Mouse (Mus musculus): ENCODE data around the gene Naa30.
"Not testable (repeated sequence)": the region's sequence is repeated elsewhere in the genome, so short reads cannot be mapped to it uniquely, and the experiment has no call there.

The Naa30 gene

GRCm38 (mm10) chr14:49171867-49172581, at the start of gene Naa30:
Gene Naa30, plus strand, starts transcription at chr14:49172226.
- peak; percentile 92 for DNase-seq (ENCODE audit: low read depth, low spot score)

- DNase-seq (ENCODE audit: low read depth, low spot score): no peak
Measured at GRCm38 (mm10) chr14:49127162-49127779, 44.8 kb upstream of the Naa30 start.

DNA sequence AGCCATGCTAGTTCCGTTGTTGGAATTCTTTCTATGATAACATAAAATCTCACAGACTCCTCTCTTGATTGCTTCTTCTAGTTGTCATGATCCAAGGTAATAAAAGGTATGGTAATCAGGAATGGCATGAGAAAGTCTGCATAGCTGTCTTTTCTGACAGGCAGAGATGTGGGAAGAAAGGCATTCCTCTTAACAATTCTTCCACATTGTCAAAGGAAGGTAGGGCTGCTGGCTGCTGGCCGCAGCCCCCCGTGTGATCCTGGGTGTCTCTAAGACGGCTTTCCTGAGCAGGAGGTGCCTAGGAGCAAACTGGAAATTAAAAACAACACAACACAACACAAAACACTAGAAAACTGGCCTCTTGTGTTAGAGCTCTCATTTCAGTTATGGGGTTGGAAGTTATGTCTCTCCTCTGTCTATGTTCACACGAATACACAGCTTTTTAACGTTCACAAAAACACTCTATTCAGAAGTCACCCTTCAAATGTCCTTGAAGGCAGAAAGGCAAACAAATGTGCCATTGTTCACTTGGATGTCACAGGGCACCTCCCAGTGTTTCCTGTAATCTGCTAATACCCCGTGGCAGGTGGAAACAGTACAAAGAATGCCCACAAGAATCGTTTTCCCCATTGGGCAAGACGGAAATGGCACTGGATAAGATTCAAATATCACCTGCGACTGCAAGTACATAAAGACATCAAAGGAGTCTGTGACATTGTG, 43.3 kb upstream of the Naa30 start:
- DNase-seq (ENCODE audit: low read depth, low spot score): no peak

DNA sequence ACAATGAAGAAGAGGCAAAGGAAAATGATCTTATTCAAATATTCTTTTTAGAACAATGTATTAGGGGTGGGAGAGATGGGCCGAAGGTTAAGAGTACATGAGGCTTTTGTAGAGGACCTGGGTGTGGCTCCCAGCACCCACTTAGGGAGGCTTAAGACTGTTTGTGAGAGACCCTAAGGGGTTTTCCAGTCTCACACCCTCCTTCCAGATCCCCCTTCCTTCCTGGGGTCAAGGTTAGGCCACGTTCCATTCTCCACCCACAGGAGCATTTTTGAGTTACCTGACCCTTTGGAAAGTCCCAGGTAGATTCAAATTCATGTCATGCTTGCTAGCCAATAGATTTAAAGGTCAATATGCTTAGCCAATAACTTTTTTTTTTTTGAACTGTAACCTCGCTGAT, 39.6 kb upstream of the Naa30 start:
- no peak for DNase-seq (ENCODE audit: low read depth, low spot score)

GRCm38 (mm10) chr14:49138171-49138570, 33.9 kb upstream of the Naa30 start:
- no peak for DNase-seq (ENCODE audit: low read depth, low spot score)

- no peak for DNase-seq (ENCODE audit: low read depth, low spot score)
Measured at GRCm38 (mm10) chr14:49140756-49141155, 31.3 kb upstream of the Naa30 start.

DNA sequence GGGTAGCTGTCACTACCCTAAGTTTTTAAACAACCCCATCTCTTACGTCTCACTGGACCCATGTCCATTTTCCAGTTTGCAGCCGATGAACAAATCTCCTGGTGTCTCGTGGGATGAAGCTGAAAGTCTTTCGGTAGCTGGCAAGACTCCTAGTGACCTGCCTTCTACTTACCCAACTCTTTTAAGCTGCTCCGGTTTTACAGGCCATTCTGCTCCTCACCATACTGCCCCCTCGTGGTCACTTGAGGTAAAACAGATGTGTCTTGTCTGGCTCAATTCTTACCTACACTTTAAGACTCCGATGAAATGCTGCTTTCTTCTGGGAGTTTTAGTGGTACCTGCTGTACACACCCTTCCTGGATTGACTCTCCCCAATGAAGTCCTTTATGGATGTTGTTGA, 18.2 kb upstream of the Naa30 start:
- DNase-seq (ENCODE audit: low read depth, low spot score): peak; percentile 71

DNA sequence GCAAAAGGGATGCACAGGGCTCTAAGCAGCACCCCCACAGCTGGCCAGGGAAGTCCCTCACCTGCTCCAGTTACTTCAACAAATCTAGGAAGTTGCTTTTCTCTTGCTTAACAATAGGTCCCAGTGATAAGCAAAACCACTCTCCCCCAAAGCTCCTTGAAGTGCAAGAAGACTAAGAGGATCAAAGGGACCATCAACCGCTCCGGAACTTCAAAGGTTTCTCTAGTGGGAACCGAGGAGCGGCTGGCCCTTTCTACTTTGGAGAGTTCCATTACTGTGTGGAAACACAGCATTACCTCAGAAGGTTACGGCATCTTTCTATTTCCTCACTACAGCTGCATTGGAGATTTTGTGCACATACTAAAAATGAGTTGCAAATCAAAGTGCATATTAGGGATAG, 16.5 kb upstream of the Naa30 start:
- DNase-seq (ENCODE audit: low read depth, low spot score): no peak

DNA sequence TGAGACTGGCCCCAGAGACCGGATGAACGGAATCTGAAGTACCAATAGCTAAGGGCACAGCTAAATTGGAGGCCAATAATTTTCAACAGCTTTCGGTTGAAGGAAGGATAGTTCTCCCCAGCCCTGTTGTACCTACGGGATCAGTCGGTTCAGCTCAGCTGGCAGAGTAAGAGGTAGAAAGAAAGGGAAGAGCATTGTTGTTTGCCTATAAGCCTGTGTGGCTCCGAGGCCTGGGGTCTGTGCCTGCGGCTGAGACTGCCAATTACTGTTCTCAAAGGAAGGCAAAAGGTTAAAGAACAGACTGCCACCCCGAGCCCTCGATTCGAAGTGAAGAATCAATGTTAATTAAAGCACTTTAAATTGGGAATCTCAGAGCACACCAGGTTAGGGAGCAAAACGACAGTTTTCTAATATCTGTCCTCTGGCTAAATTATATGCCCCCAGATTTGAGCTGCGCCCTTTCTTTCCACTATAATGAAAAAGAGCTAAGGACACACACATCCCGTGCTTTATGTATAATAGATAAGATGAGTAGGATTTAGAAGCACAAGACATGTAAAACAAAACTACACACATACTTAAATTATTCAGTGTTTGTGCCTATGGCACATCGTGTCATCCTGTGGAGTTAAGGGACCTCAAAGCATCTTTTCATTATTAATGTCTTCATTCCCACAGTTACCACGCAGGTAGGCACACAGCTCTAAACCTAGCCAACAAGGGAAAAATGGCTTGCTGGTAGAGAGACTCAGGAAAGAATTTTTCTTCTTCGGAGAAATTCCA, 13.7 kb upstream of the Naa30 start:
- DNase-seq (ENCODE audit: low read depth, low spot score): no peak

DNA sequence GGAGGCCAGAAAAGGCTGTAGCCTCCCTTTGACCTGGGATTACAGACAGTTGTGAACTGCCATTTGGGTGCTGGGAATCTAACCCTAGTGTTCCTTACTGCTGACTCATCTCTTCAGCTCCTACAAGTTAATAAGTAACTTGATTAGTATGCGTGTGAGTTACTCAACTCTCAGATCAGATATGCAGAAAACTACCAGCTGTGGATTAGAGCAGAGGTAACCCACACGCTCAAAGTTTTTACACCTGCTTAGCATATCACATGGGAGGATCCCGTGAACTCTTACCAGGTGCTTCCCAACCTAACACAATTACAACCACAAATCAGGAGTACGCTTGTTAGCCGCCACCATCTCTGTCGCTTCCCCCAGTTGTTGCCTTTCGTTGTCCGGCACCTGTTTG, 740 bp upstream of the Naa30 start:
- peak; percentile 28 for DNase-seq (ENCODE audit: low read depth, low spot score)

- DNase-seq (ENCODE audit: low read depth, low spot score): peak; percentile 27
Measured at GRCm38 (mm10) chr14:49172582-49172988, 559 bp downstream of the Naa30 start.

GRCm38 (mm10) chr14:49173290-49174135, 1.5 kb downstream of the Naa30 start:
- no peak for DNase-seq (ENCODE audit: low read depth, low spot score)

DNA sequence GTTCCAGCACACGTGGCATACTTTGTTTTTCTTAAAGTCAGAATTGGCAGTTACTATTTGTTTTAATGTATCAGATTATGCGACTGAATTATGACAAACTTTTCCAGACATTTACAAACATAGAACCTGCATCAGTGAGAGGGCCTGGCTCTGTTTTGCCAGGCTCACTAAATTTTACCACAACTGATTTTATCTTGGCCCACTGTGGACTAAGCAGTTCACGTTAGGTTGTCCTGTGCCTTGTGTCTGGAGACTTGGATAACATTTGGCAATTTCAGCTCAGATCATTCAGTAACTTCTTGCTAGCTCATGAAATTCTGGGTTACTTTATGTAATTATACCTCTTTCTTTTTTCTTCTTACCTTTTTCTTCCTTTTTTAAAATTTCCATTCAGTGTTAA, 7.7 kb downstream of the Naa30 start:
- DNase-seq (ENCODE audit: low read depth, low spot score): no peak

DNA sequence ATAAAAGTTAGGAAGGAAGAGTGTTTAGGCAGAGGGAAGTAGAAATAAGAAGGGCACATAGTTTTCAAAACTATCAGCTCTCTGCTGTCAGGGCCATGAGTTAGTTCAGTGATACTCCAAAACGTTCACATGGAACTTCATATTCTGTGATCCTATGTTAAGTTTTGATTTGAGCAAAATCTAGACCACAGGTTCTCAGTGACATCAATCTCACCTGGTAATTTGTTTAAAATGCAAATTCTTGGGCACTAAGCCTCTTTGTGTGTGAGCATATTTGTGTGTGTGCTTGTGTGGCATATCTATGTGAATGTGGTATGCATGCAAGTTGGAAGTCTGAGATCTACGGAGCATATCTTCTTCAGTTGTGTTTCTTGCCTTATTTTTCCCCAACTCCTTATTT, 14.2 kb downstream of the Naa30 start:
- no peak for DNase-seq (ENCODE audit: low read depth, low spot score)

DNA sequence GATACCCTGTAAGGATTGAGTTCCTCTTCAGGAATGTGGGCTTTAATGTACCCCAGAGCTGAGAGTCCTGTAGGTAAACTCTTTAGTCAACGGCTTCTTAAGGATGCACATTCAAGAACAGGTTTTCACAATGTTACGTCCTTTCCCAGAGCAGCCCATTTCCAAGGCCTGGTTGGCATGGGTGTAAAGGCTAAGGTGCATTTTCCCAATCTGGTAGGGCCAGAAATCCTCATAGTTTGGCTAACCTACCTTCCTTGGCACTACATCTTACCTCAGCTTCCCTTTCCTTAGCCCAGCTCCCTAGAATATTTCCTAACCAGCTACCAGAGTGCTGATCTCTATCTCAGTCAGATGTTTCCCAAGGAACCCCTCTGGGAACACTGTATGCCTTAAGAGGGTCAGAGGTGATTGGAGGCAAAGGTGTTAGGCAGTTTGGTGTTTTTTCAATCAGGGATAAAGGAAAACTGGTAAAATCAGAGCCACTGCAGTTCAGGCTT, 25.1 kb downstream of the Naa30 start:
- no peak for DNase-seq (ENCODE audit: low read depth, low spot score)

DNA sequence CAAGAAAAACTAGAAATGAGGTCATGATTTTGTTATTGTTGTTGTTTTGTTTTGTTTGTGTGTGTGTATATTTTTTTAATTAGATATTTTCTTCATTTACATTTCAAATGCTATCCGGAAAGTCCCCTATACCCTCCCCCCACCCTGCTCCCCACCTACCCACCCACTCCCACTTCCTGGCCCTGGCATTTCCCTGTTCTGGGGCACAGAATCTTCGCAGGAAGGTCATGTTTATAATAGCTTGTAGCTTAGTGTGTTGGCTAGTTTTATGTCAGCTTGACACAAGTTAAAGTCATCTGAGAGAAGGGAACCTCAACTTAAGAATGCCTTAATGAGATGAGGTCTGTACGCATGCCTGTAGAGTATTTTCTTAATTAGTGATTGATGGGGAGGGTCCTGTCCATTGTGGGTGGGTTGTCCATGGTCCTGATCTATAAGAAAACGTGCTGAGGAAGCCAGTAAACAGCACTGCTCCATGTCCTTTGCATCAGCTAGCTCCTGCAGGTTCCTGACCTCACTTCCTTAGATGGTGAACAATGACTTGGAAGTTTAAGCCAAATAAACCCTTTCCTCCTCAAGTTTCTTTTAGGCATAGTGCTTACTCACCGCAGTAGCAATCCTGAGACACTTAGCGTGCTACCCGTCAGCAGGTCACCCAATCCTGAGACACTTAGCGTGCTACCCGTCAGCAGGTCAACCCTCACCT, 29.2 kb downstream of the Naa30 start:
- peak; percentile 8 for DNase-seq (ENCODE audit: low read depth, low spot score)

DNA sequence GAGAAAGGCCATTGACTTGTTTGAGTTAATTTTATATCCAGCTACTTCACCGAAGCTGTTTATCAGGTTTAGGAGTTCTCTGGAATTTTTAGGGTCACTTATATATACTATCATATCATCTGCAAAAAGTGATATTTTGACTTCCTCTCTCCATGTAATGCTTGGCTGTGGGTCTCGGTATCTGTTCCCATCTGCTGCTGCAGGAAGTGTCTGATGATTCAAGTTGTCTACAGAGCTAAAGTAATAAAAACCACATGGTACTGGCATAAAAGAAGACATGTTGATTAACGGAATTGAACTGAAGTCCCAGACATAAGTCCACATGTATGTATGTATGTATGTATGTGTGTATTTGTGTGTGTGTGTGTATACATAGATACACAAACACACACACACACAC, 38.2 kb downstream of the Naa30 start:
- DNase-seq (ENCODE audit: low read depth, low spot score): not testable (repeated sequence)

DNA sequence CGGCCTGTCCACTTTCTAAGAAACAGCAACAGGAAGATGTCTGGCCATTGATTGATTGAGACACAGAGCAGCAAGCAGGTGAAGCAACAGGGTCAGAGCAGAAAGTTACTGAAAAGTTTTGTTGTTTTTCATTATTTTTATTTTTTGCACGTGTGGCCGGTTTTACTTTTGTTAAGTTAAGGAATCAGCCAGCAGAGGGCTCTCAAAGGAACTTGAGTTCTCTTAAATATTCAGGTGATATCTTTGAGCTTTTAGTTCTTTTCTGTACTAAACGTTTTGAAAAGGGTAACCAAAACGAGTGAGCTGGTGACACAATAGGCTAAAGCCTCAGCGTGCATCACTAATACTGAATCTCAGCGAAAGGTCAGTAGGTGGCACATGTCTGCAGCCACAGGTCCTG, 46.7 kb downstream of the Naa30 start:
- DNase-seq (ENCODE audit: low read depth, low spot score): no peak

DNA sequence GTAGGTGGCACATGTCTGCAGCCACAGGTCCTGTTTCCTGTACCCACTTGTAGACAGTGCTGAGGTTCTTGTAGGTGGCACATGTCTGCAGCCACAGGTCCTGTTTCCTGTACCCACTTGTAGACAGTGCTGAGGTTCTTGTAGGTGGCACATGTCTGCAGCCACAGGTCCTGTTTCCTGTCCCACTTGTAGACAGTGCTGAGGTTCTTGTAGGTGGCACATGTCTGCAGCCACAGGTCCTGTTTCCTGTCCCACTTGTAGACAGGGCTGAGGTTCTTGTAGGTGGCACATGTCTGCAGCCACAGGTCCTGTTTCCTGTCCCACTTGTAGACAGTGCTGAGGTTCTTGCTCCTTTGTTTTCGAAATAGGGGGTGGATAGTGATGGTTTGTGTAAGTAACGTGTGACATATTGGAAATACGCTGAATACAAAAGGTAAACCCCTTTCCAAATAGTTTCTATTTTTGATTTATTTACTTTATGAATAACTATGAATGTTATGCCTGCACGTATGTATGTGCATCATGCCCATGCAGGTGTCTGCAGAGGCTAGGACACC, 47.5 kb downstream of the Naa30 start:
- DNase-seq (ENCODE audit: low read depth, low spot score): not testable (repeated sequence)

- DNase-seq (ENCODE audit: low read depth, low spot score): no peak
Measured at GRCm38 (mm10) chr14:49221771-49222170, 49.7 kb downstream of the Naa30 start.

Data from forelimb bud, embryonic 11.5 days (tissue).